Mouse (Mus musculus): ENCODE data around the gene Mto1.
"Not testable (repeated sequence)": the region's sequence is repeated elsewhere in the genome, so short reads cannot be mapped to it uniquely, and the experiment has no call there.

The Mto1 gene

DNA sequence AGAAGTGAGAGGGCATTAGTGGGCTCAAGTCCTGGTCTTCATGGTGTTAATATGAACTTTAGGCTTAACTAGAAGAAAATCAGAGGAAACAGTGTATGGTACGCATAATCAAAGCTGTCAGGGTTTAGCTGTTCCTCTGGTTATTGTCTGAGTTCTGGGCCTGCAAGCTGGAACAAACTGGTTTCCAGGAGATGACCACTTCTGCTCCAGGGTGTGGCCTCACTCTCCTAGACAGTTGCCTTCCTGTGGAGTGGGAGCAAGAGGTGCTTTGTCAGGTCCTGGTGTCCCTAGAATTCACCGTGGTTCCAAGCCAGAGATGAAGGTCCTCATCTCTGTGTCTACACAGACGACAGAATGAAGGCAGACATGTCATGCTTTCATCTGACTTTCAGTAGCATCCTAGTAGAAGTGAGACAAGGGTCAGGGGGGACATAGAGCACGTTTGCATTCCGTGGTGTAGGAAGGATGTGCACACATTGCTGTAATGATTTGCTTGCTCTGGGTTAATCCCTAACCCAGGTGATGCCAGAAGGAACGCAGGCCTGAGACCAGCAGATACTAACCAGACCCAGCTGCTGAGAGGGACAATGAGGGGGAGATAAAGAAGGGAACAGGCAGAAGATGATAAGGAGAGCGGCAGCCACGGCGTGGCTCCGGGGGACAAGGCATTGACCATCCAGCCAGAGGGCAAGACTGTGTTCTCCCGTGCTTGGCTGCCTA lies 58.2 kb downstream of the Mto1 start:
- no peak for DNase-seq (ENCODE audit: low read depth, low spot score)

DNA sequence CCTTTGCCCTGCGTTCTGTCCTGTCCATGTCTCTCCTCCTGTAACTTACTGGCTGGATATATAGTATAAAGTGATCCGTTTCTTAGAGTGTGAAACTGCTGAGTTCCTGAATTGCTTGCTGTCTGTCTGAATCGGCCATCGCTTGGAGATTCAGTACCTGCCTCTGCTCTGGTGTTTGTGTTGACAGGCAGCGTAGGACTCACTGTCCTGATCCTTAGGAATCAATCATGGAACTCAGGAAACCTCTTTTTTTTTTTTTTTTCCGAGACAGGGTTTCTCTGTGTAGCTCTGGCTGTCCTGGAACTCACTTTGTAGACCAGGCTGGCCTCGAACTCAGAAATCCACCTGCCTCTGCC lies 58.7 kb downstream of the Mto1 start:
- no peak for DNase-seq (ENCODE audit: low read depth, low spot score)

DNA sequence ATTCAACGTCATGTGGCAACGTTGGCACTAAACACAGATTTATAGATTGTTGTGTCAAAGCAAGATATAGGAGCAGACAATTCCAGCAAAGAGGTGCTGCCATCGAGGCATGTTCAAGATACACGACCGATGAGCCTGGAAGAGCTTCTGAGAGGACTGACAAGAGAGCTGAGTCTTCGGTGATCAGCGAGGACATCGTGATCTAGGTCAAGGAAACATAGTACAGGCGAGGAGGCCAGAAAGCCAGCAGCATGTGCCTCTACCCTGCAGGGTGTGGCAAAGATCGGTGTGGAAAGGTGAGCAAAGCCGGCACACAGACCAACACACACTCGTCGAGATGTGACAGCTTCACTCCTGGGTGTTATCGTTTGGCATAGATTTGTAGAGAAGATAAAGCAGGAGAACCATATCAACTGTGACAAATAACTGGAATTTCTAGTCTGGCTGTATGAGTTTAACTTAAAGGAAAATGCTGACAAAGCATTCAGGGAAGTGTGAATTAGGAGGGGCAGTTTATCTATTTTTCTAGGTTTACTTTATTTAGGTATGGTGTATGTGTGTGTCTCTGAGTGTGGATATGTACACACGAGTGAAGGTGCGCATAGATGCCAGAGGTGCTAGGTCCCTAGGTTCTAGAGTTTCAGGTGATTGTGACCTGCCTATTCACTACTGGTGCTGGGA lies 60.2 kb downstream of the Mto1 start:
- no peak for DNase-seq (ENCODE audit: low read depth, low spot score)

DNA sequence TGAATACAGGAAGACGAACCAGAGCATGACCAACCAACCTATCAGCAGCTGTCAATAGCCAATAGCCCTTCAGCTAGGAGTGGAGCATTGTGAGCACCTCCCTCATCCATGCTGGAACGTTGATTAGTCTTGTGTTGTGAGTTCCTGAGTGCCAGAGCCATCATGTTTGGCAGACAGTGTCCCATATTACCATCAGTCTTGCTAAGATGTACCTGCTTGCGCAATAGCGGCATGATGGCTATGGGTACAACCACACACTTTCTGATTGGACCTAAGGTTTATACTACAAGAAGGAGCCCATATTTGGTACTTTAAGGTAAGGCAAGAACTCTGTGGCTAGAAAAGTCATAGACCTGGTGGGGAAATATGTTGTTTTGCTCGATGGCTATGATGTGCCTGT lies 63.7 kb downstream of the Mto1 start:
- DNase-seq (ENCODE audit: low read depth, low spot score) = no peak

DNA sequence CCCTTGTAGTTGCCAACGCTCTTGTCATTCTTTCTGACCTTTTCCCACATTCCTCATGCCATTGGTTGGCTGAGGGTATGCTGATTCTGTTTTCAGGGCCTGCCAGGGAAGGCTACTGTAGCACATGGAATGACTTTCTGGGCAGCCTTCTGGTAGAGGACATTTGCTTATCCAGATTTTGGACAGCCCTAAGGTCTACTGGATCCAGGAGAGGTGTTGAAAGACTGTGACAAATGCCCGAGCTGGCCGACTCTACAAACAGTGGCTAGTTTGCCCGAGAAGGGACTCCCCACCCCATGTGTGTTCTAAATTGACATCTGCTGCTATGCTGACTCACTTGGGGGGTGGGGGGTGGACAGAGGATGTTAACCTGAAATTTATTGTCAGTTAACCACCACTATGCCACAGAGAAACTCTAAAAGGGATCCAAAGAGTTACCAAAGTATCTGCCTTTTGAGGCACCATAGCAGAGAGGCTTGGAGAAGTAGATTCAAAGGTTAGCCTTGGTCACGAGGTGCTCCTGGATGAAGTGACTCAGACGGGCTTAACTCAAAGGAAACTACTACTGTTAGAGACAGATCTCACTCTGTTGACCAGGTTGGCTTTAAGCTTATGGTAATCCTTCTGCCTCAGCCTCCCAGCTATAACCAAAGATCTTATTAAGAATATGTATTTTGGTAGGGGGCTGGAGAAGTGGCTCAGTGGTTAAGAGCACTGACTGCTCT lies 65.9 kb downstream of the Mto1 start:
- no peak for DNase-seq (ENCODE audit: low read depth, low spot score)

DNA sequence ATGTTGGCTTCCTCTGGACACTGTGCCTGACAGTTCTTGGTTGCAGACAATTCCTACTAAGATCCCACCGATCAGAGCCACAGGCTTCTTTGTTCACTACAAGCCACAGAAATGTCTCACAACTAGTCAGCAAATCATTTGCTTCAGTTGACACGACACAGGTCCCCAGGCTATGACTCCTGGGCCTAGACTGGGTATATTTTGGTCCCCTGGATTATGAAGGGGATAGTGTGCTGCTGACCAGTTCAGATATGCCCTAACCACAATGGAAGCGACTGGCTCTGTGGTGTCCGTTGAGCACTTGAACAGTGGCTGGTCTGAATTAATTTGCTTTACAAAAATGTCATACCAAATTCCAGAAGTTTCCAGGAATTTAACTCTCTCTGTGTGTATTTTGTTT lies 66.7 kb downstream of the Mto1 start:
- no peak for DNase-seq (ENCODE audit: low read depth, low spot score)

DNA sequence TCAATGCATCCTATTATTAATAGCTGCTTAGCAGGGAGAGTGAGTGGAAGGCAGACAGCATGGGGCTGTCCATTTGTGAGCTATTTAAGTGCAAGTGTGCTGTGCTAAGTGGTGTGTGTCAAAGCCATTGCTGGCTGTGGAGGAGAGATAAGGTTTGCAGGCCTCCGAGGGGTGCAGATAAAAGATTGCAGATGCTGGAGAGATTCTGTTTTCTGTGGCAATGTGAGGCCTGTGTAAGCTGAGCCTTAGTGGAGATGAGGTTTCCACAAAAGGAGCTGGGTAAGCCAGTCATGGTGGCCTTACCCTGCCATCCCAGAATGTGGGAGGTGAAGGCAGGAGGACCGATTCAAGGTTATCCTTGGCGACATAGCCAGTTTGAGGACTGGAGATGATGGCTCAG lies 68.1 kb downstream of the Mto1 start:
- DNase-seq (ENCODE audit: low read depth, low spot score) = no peak

DNA sequence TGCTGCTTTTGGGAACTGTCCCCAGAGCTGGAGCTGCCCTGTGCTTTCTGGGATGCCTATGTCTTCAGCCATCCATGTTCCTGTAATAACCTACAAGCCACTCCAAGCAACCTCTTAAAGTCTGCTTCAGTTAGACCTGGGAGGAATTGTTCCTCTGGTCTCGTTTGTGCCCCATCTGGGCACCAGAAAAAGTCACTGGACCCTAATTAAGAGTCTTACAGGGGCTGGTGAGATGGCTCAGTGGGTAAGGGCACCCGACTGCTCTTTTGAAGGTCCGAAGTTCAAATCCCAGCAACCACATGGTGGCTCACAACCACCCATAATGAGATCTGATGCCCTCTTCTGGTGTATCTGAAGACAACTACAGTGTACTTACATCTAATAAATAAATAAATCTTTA lies 69.2 kb downstream of the Mto1 start:
- not testable (repeated sequence) for DNase-seq (ENCODE audit: low read depth, low spot score)

DNA sequence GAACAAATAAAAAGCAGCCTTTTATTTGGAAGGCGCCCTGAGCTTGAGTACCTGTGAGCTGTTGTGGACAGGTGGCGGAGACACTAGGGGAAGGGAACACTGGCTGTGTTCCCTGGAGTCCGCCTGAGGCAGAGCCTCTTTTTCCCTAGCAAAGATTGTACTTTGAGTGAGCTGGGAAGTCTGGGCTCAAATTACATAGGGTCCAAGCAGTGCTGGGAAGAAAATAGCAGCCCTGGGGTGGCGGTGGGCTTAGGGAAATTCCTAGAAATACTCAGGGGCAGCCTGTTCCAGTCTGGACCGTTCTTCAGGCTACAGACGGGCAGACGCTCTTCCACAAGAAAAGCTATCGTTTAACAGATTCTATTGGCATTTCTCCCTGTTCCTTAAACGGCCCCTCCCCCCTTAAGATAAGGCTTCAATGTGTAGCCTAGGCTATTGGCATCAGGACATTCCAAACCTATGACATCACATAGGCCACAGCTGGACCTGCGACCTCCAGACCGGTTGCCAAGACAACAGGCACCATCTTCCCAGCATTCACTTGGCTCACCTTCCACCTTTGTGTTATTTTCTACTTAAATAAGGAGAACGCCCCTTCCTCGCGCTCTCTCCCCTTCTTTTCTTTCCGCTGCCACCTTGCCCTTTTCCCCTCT lies 72.2 kb downstream of the Mto1 start:
- DNase-seq (ENCODE audit: low read depth, low spot score) = peak; percentile 88

DNA sequence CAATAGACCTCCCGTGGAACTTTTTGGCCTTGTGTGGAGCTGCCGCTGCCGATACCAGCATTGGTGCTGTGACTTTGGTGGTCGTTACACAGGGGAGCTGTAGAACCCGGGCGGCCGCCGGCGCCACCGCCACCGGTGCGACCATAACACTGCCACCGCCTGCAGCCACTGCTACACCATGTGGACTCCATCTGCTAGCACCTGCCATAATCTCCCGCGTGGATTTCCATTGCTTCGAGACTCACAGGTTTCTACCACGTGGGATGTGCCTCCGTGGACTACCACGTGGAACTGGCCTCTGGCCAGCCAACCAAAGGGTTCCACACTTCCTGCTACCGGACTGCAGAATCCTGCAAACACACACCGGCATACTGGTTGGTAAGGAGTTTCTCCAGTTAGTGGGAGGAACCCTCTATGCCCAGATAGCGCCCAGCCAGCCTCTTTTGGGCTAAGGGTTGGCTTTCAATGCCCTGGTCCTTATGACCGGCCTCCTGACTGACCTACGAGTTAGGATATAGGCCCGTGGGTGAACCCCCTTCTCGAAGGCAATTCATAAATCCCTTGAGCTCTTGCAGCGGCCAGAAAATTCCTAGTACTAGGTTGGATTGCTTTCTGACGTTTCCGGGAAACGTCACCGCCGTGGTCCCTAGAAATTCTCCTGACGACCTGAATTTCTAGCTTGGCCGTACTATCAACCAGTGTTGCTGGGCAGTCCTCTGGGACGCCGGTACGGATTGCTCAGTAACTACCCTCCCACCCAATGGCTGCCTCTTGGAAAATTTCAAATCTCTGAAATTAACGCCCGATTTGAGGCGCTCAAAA lies 73.0 kb downstream of the Mto1 start:
- DNase-seq (ENCODE audit: low read depth, low spot score) = no peak

DNA sequence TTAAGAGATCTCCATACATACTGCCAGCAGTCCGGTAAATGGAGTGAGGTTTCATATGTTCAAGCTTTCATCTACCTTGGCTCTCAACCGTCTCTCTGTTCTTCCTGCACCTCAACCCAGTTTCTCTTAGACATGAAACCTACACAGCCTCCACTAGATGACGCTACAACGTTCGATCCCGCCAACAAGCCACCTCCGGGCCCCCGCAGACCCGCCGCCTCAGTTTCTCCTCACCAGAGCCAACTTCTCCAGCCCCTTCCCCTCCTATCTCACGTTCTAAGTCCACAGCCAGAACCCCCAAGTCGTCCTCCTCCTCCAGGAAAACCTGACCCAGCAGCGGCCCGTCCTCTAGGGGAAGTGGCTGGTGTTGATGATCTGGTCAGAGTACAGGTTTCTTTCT lies 73.7 kb downstream of the Mto1 start:
- DNase-seq (ENCODE audit: low read depth, low spot score) = no peak

Data from WW6 (cell line).